In the genomic region with DNA sequence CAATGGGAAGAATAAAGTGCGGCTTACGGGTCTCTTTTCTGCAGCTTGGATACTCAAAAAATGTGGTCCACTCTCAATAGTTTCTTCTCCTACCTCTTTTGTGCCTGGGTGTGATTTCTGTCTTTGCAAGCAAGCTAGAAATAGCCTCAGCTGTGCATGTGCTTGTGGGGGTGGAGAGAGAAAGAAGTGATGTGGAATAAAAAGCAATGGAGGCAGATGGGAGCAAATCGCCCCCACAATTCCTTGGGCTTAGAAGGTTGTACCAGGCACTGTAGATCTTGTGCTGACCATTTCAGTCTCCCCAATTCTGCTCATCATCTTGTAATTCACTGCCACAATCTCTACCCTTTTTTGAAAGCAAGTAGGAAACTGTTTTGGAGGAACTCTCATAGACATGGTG, we compare ENCODE assay signal across 17 mouse cellular contexts.
DNase-seq lines count a peak whose midpoint lies in the region; ATAC-seq and TF ChIP-seq lines count a peak whose summit lies in the region.
"Had no signal": no experiment of that assay in that cellular context is flagged by ENCODE, and none has a peak within 500 bp of the region (broad histone marks: within the 10 kb centered on the region; RNA-seq: fewer than 3 reads in every experiment).

No protein-coding gene starts in this region.

- H3K9me3 ChIP-seq in midbrain, embryonic 16.5 days (replicated peaks; ENCODE audit: control insufficient read depth, low read length, poor library complexity, severe bottlenecking): no peaks in the 10 kb centered on the region
- H3K9me3 ChIP-seq: limb, embryonic 13.5 days; liver, embryonic 15.5 days; midbrain, embryonic 12.5 days had no signal

- WGBS in midbrain, embryonic 16.5 days: 80% methylated on average over 3 of the region's 3 CpGs

- no peak overlapping the region for H3K4me2 ChIP-seq in midbrain, embryonic 16.5 days (ENCODE audit: low read length)
- H3K4me2 ChIP-seq: limb, embryonic 13.5 days; liver, embryonic 15.5 days; midbrain, embryonic 12.5 days had no signal

- DNase-seq in brain, adult 2 months (ENCODE audit: low read depth, low spot score): peak; percentile 93
- peak; percentile 37 to 50 for DNase-seq in frontal cortex, postnatal 14 days (ENCODE audit: low spot score in 2 of 2)
- DNase-seq in left cerebral cortex, adult 2 months (ENCODE audit: extremely low spot score in 1 of 2, low spot score in 2 of 2): peak; percentile 48 to 61
- DNase-seq in right cerebral cortex, postnatal 10 days (ENCODE audit: low spot score in 2 of 2): peak; percentile 54 to 82
- DNase-seq in neural tube, embryonic 10.5 days (ENCODE audit: extremely low spot score, low spot score): no peak
- no peak for DNase-seq in urinary bladder, adult 2 months (ENCODE audit: low spot score)
- DNase-seq: adrenal gland, adult 2 months; cerebellum, adult 2 months; kidney, adult 2 months; kidney, postnatal 36 days; lung, postnatal 36 days had no signal

- ATAC-seq in midbrain, embryonic 16.5 days: no peak
- ATAC-seq: hindbrain, postnatal 0 days had no signal

- H3K4me1 ChIP-seq in midbrain, embryonic 16.5 days (ENCODE audit: control insufficient read depth, insufficient read depth, low read length): no peaks in the 10 kb centered on the region
- H3K4me1 ChIP-seq: limb, embryonic 13.5 days; liver, embryonic 15.5 days; midbrain, embryonic 12.5 days had no signal

- no peak for TF ChIP-seq CTCF in left cerebral cortex, adult 2 months (IDR thresholded peaks at IDR 0.05)

- no peaks in the 10 kb centered on the region for H3K36me3 ChIP-seq in midbrain, embryonic 16.5 days (ENCODE audit: control insufficient read depth, insufficient read depth, low read length)
- H3K36me3 ChIP-seq: G1E; limb, embryonic 13.5 days; liver, embryonic 15.5 days; midbrain, embryonic 12.5 days had no signal

- no peak overlapping the region for H3K4me3 ChIP-seq in left cerebral cortex, adult 2 months
- no peak overlapping the region for H3K4me3 ChIP-seq in midbrain, embryonic 16.5 days (ENCODE audit: low read depth, low read length)
- H3K4me3 ChIP-seq: limb, embryonic 13.5 days; liver, embryonic 15.5 days; midbrain, embryonic 12.5 days had no signal

- intact Hi-C loops in left cerebral cortex, adult 2 months (cut with DNase I): loop anchor here (1.0 to 10.0 kb wide), 7 partner anchors 10 to 661 kb away; no protein-coding TSS in a partner anchor

- no peaks in the 10 kb centered on the region for H3K27me3 ChIP-seq in midbrain, embryonic 16.5 days (ENCODE audit: control insufficient read depth, insufficient read depth, low read depth, low read length)
- H3K27me3 ChIP-seq: limb, embryonic 13.5 days; liver, embryonic 15.5 days; midbrain, embryonic 12.5 days had no signal

- peak overlapping the region; percentile 84 for H3K27ac ChIP-seq in left cerebral cortex, adult 2 months
- no peak overlapping the region for H3K27ac ChIP-seq in midbrain, embryonic 16.5 days (ENCODE audit: low read length)
- H3K27ac ChIP-seq: hindbrain, postnatal 0 days; limb, embryonic 13.5 days; liver, embryonic 15.5 days; midbrain, embryonic 12.5 days had no signal

- no peak overlapping the region for H3K9ac ChIP-seq in midbrain, embryonic 16.5 days (ENCODE audit: low read depth, low read length)
- H3K9ac ChIP-seq: limb, embryonic 13.5 days; liver, embryonic 15.5 days; midbrain, embryonic 12.5 days had no signal

Comparison
In these comparisons a context has a peak if more than half of its experiments do, and no peak if none do; other contexts are left out.
1. DNase-seq: peak in brain, adult 2 months (single experiment), frontal cortex, postnatal 14 days (2 of 2), left cerebral cortex, adult 2 months (2 of 2) and right cerebral cortex, postnatal 10 days (2 of 2); none in neural tube, embryonic 10.5 days (single experiment) and urinary bladder, adult 2 months (single experiment).